Mouse (Mus musculus): ENCODE data around the gene Fgfr1op2.

The Fgfr1op2 gene

DNA sequence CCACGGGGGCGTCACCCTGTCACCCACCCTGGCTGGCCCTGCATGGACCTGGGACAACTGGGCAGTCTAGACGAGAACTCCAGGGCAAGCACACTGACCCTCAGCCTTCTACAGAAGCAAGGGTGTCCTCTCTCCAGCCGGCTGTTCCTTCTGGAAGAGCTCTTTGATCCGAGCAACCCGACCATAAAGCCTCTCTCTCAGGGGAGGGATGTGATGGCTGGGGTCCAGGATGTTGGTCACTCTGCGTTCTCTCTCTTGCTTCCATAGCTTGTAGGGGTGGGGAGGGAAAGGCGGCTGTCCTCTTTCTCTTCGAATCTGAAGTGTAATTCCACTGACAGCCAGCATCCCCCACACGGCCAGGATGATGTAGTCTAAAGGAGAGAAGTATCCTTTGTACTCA lies 26.6 kb downstream of the Fgfr1op2 start:
- no peak for DNase-seq (ENCODE audit: low spot score in 2 of 2)

DNA sequence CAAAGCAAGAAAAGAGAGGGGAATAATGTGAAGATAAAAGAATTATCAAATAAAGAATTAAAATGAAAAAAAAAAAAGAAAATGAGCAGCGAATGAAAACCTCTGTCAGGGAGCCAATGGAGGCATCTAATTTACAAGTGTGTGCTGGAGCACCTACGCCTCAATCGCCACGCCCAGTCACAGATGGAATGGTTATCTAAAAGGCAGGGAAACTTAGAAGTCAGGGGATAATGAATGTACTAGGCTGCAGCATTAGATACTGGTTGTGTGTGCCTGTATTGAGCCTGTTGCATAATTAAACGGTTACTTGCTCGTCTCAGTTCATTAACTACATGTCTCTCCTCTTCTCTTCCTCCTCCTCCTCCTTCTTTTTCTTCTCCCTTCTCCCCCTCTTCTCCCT lies 34.4 kb downstream of the Fgfr1op2 start:
- DNase-seq (ENCODE audit: low spot score in 2 of 2), result no peak

DNA sequence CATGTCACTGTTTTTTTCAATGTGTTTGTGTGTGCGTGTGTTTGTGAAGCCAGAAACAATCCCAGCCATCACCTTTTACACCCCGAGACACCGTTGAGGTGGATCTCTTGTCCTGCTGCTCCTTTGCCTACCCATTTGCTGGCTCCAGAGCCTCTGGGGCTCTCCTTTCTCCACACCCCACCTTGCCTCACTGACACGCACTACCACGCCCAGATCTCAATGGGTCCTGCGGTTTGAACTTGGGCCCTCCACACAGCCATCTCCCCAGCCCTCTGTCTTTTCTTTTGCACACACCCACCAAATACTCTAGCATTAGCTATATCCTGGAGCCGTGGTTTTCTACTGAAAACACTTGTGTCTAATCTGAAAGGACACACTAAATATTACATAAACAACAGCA lies 34.9 kb downstream of the Fgfr1op2 start:
- DNase-seq (ENCODE audit: low spot score in 2 of 2), result no peak

DNA sequence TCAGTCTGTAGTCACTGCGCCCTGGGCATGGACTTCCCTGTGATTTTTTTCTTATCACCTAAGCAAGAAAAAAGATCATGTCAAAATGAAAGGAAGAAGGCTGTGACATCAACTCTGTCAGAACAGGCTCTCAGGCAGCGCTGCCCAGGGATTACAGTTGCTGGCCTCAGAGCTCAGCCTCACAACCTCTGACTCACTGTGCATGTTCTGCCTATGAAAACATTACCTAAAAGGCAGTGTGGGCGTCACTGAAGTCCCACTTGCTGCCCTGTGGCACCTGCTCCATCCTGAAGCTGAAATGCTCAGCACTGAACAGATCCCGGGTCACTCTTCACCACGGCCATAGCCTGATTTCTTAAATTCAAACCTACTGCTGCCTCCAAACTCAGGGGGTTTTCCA lies 35.7 kb downstream of the Fgfr1op2 start:
- no peak for DNase-seq (ENCODE audit: low spot score in 2 of 2)

DNA sequence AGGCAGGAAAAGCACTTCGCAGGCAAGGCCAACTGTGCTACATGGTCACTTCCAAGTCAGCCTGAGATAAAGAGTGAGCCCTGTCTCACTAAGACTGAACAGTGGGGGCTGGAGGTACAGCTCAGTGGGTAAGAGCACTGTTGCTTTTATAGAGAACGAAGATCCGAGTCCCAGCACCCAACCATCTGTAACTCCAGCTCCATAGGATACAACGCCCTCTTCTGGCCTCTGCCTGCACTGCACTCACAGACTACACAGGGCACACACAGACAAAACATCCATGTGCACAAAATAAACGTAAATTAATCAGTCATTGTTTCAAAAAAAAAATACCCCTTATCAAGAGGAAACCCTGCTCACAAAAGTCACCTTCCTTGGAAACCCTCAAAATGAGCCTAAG lies 36.9 kb downstream of the Fgfr1op2 start:
- no peak for DNase-seq (ENCODE audit: low spot score in 2 of 2)

DNA sequence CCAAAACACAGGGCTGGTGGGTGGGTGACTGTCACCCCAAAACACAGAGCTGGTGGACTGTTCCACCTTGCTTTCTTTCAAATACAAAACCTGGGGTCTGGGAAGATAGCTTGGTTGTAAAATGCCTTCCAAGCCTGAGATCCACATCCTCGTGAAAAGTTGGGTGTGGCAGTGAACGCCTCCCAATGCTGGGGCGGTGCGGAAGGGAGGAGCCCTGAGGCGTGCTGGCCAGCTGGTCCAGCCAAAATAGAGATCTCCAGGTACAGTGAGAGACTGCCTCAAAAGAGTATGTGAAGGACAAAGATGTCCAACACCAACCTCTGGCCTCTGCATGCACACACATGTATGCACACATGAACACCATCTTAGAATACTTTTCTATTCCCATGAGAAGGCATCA lies 37.5 kb downstream of the Fgfr1op2 start:
- no peak for DNase-seq (ENCODE audit: low spot score in 2 of 2)

DNA sequence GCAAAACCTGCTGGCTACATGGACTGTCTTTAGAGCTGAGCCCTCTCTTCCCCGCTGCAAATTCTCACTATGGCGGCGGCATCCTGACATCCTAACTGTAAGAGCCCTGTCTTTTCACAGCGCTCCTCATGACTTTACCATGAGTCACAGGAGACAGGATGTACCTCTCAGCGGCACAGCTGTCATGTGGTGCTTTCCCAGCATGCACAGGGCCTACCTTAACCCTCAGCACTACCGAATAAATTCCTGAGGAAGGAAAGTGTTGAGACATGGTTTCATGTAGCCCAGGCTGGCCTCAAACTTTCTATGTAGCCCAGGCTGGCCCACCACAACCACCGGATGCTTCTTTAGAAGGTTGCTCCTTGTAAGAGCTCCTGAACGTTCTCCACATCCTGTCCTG lies 38.9 kb downstream of the Fgfr1op2 start:
- no peak for DNase-seq (ENCODE audit: low spot score in 2 of 2)

DNA sequence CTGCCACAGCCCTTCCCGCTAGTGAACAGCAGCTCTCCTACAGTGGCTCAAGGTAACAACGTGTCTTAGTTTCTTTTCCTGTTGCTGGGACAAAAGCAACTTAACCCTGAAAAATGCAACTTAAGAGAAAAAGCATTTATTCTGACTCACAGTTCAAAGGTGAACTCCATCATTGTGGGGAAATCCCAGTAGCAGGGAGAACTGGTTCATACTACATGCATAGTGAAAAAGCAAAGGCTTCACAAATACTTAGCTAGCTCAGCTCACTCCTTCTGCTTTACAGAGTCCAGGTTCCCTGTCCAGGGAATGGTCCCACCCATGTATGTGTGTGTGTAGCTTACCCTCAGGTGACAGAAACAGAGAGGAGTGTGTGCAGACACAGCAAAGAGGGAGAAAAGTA lies 39.7 kb downstream of the Fgfr1op2 start:
- DNase-seq (ENCODE audit: low spot score in 2 of 2), result no peak

DNA sequence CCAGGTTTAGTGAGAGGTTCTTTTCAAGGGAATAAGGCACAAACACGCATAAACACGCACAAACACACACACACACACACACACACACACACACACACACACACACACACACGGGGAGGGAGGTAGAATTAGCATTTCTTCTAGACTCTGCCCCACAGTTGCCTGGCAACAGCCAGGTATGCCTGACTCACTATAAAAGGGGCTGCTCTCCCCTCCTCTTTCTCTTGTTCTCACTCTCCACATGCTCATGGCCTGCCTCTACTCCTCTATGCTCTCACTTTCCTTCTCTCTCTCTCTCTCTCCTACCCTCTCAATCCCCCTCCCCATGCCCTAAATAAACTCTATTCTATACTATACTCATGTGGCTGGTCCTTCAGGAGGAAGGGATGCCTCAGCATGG lies 51.1 kb downstream of the Fgfr1op2 start:
- DNase-seq (ENCODE audit: low spot score in 2 of 2), result no peak

DNA sequence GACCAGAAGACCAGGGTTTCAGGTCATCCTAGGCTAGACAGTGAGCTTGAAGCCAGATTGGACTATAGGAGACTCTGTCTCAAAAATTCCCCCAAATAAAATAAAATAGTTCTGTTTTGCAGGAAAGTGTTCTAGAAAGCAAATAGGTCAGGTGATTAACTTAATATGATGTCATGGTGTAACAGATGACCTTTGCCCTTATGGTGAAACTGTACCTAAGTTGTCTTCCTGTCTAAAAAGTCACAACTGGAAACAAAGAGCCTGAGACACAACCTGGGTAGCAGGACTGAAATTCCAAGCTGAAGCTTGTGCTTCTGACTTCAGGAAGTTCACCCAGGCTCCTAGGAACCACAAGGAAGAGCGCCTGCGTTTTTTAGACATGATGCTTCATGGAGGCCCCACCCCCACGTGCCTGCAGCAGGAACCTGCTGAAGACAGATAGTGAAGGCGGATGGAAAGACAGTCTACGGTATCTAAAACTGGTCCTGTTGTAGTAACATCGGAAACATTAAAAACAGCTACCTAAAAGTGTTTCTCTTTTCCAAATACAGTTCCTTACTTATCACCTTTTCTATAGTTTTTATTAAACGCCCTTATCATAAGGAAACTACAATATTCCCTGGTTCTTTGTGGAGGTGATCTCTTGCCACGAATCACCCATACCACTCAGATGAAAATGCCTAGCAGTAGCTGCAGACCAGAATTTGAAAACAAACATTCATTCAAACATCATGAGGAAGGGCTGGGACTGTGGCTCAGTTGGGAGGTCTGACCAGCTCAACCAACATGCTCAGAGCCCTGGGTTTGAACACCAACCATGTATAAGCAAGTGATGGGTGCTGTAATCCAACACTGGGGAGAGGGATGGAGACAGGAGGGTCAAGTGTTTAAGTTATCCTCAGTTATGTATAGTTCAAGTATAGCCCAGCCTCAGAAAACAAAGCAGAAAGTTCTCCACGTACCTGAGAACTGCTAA lies 53.1 kb downstream of the Fgfr1op2 start:
- DNase-seq (ENCODE audit: low spot score in 2 of 2), result no peak

DNA sequence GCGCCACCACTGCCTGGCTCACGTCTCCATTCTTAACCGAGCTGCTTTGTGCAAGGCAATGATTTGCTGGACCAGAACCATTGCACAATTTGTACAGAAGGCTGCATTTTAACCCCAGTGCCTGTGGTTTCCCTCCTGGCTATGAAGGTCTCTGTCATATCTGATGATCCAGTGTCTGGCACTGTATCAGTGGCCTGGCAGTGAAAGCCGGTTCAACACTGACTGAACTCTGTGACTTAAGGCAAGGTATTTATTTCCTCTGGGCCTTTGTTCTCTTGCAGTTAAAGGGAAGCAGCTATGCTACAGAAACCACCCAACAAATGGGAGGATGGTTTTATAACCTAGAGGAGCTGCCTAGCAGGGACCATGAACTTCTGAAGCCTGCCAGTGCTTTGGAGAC lies 54.0 kb downstream of the Fgfr1op2 start:
- no peak for DNase-seq (ENCODE audit: low spot score in 2 of 2)

DNA sequence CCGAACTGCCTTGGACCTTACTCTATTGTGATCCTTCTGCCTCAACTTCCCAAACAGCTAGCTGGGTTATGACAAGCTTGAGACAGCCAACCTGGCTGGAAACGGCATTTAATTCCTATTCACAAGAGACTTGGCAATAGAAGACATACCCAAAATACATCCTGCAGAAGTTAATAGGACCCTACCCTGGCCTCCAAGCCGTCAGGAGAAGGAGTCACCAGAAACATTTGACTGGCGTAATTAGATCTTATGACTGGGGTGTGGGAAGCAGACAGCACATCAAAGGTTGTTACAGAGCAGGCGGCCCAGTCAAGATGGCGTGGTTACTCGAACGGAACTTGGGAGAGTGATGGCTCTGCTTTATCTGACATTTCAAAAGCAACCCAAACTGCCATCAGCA lies 54.8 kb downstream of the Fgfr1op2 start:
- DNase-seq (ENCODE audit: low spot score in 2 of 2), result no peak

DNA sequence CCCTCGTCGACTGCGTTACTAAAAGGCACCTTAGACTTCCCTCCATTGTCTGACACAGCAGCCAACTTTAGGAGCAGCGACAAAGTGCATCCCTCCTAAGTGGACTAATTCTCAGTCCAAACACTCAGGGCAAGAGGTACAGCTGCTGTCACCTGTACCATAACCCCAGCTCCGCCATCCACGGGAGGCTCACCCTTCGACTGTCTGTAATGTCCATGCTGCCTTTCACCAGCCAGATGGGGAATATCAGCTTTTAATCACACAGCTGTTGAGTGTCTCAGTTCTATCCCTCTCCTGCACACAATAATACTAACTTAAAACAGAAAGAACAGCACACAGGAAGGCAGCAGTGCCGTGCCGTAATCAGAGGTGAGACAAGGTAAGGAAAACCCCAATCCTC lies 55.4 kb downstream of the Fgfr1op2 start:
- DNase-seq (ENCODE audit: low spot score in 2 of 2), result no peak

DNA sequence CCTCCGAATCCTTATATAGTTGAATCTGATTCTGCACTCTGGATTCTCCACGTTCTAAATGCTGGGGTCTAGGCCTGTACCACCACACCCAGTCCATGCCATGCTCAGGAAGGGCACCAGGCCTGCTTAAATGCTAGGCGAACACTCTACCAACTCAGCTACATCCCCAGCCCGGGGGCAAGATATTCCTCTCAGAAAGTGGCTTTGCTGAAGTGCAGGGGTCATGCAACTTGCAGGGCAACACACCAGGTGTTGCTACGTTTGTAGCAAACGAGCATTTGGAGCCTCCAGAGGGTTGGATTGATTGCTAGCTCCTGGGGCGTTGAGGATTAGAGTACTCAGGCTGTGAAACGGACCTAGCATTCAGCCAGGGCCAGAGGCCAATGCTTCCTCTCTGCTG lies 56.1 kb downstream of the Fgfr1op2 start:
- DNase-seq (ENCODE audit: low spot score in 2 of 2), result no peak

DNA sequence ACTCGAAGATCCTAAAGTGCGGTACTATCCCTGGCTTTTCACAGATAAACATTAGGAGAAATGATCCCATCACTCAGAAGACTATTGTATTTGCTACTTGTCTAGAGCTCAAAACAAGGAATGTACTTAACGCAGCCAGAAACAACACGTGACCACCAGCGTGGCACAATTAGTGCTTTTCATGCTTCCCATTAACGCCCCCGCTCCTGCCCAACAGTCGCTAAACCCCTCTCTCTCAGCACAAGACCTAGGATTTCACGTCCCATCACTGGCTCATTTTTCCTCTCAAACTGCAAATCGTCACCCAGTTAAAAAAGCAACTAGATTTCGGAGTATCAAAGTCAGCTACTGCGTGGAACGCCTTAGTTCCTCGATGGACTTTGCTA lies 56.6 kb downstream of the Fgfr1op2 start:
- DNase-seq (ENCODE audit: low spot score in 2 of 2), result peak; percentile 63 to 71

DNA sequence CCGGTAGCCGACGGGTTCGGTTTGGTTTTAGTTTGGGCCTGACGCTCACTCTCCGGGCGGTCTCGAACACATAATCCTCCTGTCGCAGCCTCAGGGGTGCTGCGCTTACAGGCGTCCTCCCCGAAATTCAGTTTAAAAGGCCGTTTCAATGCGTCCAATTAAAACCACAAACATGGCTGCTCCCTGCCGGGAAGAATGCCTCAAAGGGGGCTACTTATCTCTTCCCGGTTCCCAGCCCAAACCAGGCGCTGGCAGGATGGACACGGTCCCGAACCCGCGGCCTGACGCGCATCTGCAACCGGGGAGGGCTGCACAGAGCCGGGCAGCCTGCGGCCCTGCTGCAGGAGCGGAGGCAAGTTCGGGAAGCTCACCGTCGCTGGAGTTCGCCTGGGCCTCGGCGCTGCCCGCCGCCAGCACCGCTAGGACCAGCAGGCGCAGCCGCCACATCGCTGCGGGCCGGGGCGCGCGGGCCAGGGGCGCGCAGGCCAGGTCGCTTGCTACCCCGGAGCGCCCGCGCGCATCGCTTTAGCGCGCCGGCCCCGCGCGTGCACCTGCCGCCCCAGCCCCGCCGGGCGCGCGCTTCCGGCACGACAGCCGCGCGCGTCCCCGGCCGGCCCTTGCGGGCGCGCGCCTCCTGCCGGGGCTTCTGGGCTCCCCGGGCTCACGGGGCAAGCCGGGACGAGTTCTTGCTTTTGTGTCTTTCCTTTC lies 57.2 kb downstream of the Fgfr1op2 start:
- peak; percentile 79 to 80 for DNase-seq (ENCODE audit: low spot score in 2 of 2)

DNA sequence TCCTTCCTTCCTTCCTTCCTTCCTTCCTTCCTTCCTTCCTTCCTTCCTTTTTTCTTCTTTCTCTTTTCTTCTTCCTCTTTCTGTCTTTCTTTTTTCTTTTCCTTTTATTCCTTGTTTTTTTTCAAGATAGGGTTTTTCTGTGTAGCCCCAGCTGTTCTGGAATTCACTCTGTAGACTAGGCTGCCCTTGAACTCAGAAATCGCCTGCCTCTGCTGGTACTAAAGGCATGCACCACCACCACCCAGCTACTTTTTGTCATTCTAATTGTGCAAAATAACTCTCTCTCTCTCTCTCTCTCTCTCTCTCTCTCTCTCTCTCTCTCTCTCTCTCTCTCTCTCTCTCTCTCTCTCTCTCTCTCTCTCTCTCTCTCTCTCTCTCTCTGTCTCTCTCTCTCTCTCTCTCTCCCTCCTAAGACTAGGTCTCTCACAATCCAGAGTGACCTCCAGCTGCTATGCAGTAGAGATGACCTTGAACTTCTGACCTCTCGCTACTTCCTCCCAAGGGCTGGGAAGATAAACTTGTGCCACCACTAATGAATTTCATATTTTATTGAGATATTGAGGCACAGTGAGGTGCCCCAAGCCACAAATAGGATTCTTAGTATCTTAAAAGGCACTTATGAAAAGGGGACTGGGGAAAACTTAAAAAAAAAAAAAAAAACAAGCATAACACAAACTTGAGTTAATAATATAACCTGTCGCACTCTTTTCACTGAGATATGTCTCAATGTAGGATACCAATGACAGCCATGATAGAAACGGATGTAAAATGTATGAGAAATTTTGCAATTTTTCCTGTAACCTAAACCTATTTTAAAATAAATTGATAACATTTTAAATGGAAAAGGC lies 58.0 kb downstream of the Fgfr1op2 start:
- DNase-seq (ENCODE audit: low spot score in 2 of 2), result no peak

DNA sequence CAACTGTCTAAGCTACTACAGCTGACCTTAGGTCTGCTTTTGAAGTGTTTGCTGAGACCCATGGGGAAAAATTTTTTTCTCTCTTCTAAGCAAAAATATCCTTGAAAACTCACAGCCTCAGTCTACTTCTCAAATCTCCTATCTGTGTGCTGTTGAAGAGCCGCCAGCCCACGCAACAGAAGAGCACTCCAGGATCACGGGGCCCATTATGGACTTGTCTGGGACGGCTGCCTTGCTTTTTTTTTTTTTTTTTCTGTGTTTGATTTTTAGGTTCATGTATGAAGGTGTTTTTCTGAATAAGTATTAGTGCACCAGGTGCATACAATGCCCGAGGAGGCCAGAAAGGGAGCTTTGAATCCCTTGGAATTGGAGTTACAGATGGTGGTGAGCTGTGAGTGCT lies 59.5 kb downstream of the Fgfr1op2 start:
- no peak for DNase-seq (ENCODE audit: low spot score in 2 of 2)

DNA sequence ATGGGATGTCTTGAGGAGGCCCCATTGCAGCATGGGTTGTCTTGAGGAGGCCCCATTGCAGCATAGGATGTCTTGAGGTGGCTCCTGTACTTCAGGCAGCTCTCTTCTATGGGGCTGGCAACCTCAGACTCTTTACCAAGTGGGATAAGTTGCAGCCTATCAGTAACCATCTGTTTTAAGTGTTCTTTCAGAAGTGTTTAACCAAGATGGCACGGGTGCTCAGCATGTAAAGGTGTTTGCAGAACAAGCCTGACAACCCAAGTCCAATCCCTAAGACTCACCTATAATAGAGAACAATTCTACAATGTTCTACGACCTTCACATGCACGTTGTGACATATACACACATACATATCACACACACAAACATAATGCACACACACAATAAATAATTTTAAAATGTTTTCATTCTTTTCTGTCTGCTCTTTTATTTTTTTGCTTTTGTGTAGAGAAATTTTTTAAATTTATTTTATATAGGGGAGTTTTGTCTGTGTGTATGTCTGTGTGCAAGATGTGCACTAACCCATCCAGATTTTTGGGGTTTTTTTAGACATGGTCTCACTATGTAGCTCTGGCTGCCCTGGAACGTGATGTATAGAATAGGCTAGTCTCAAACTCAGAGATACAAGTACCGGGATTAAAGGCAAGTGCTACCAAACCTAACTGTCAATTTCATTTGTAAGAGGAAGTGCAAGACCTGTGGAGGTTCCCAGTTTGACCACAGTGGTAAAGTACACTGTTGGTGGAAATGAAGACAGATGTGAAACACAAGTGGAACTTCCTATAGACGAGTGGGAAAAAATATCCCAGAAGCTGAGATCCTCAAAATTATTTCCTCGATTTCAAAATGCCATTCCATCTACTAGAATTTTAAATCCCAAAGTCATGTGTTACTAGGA lies 63.3 kb downstream of the Fgfr1op2 start:
- DNase-seq (ENCODE audit: low spot score in 2 of 2), result no peak

DNA sequence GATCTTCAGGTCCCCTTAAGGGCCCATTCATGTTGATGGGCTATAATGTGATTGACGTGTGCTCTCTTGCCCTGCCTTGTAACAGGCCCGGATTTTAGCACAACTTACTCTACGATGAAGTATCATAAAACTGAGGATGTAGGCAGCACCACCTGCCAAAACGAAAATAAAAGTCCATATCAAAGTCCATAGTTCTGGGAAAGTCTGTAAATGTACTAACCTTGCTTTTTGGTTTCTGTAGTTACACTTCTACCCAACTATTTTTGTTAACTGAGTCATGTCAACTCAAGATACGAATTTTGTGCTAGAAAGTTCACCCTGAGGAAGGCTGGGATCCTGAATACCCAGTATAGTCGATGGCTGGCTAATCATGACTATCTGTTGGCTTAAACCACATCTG lies 64.0 kb downstream of the Fgfr1op2 start:
- DNase-seq (ENCODE audit: low spot score in 2 of 2), result no peak

DNA sequence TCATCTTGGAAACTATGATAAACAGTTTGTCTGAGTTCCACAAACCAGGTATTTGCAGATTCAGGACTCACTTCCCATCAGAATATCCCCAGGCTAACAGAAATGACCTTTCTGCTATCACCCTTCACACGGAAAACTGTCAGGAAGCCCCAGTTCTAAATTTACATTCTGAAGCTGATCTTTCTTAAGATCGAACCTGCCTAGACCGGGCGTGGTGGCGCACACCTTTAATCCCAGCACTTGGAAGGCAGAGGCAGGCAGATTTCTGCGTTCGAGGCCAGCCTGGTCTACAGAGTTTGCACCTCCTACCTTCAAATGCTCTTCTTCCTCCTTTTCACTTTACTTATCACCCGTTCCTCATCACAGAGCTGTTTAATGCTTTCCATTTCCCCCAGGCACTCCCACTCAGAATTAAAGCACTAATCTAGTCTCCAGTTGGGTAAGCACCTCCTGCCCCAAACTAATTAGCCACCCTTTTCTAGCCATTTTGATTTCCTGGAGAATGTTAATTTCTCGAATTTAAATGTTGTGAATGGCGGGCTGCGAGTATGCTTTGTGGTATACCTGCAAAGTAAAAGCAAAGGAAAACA lies 64.7 kb downstream of the Fgfr1op2 start:
- no peak for DNase-seq (ENCODE audit: low spot score in 2 of 2)

Data from right cerebral cortex, postnatal 10 days (tissue).